Mouse (Mus musculus): Measurements from ENCODE around the gene Saysd1.

- TF ChIP-seq EP300 (IDR thresholded peaks at IDR 0.05) (no peak), CTCF (IDR thresholded peaks at IDR 0.05) (no peak)
Measured at GRCm38 (mm10) chr14:20165413-20165812, 27.1 kb upstream of the Saysd1 start.

All from lung, postnatal 0 days (tissue).